Mouse (Mus musculus): ENCODE results near the gene Smpdl3b. TPM values are rescaled to one million over a fixed set of nuclear protein-coding genes. Genes with fewer than 3 reads are reported as not detected.

Gene Smpdl3b
- polyA plus RNA-seq, 1 experiment from 2014 or later: 9.0 TPM

- H3K4me2 ChIP-seq (ENCODE audit: low read length): no peak overlapping the region
- TF ChIP-seq CTCF (IDR thresholded peaks at IDR 0.05; ENCODE audit: low read depth): no peak
- H3K4me3 ChIP-seq (replicated peaks; ENCODE audit: low read depth, low read length): no peak overlapping the region
- no peak overlapping the region for H3K27ac ChIP-seq
- peaks cover 49% of the 10 kb centered on the region for H3K36me3 ChIP-seq (ENCODE audit: insufficient read depth, low read length)
- H3K4me1 ChIP-seq (replicated peaks; ENCODE audit: insufficient read depth, low read length): no peaks in the 10 kb centered on the region
- no peak for DNase-seq (ENCODE audit: low spot score)
- no peaks in the 10 kb centered on the region for H3K27me3 ChIP-seq (ENCODE audit: insufficient read depth, low read length)
- no peaks in the 10 kb centered on the region for H3K9me3 ChIP-seq (replicated peaks; ENCODE audit: low read length)
- H3K9ac ChIP-seq (ENCODE audit: low read depth, low read length): no peak overlapping the region
- 94% methylated on average over 3 of the region's 3 CpGs for WGBS
- no peak for ATAC-seq (replicated peaks; ENCODE audit: low FRiP score, low read depth)
Measured at GRCm38 (mm10) chr4:132693366-132693765, 63.7 kb downstream of the Smpdl3b start.

GRCm38 (mm10) chr4:132689634-132690033 lies 67.4 kb downstream of the Smpdl3b start:
- H3K4me1 ChIP-seq (replicated peaks; ENCODE audit: insufficient read depth, low read length): no peaks in the 10 kb centered on the region
- no peak overlapping the region for H3K27ac ChIP-seq
- no peak for DNase-seq (ENCODE audit: low spot score)
- H3K9me3 ChIP-seq (replicated peaks; ENCODE audit: low read length): no peaks in the 10 kb centered on the region
- H3K9ac ChIP-seq (ENCODE audit: low read depth, low read length): no peak overlapping the region
- no peak for TF ChIP-seq CTCF (IDR thresholded peaks at IDR 0.05; ENCODE audit: low read depth)
- 91% methylated on average over 2 of the region's 2 CpGs for WGBS
- no peaks in the 10 kb centered on the region for H3K27me3 ChIP-seq (ENCODE audit: insufficient read depth, low read length)
- H3K36me3 ChIP-seq (ENCODE audit: insufficient read depth, low read length): peaks cover 42% of the 10 kb centered on the region
- H3K4me2 ChIP-seq (ENCODE audit: low read length): no peak overlapping the region
- H3K4me3 ChIP-seq (replicated peaks; ENCODE audit: low read depth, low read length): no peak overlapping the region
- no peak for ATAC-seq (replicated peaks; ENCODE audit: low FRiP score, low read depth)

Other genes with a start within 250 kb of the Smpdl3b start
- gene Sesn2, start 246.8 kb downstream of the Smpdl3b start, polyA plus RNA-seq (2015; fragmentation: Nextera tagmentation; extraction: Ambion mirVana): 18.1 and 20.1 TPM in 2 replicates
- gene Atpif1, start 223.6 kb downstream of the Smpdl3b start, polyA plus RNA-seq (2015; fragmentation: Nextera tagmentation; extraction: Ambion mirVana): 1,652 and 1,801 TPM in 2 replicates
- 162 and 170 TPM in 2 replicates for gene Dnajc8, start 221.7 kb downstream of the Smpdl3b start, polyA plus RNA-seq (2015; fragmentation: Nextera tagmentation; extraction: Ambion mirVana)
- 0.64 and 0.75 TPM in 2 replicates for gene Ptafr, start 193.2 kb downstream of the Smpdl3b start, polyA plus RNA-seq (2015; fragmentation: Nextera tagmentation; extraction: Ambion mirVana)
- gene Eya3, start 118.3 kb downstream of the Smpdl3b start, polyA plus RNA-seq (2015; fragmentation: Nextera tagmentation; extraction: Ambion mirVana): 12.8 and 15.2 TPM in 2 replicates
- gene Xkr8, start 24.7 kb downstream of the Smpdl3b start, polyA plus RNA-seq (2015; fragmentation: Nextera tagmentation; extraction: Ambion mirVana): 4.2 and 4.4 TPM in 2 replicates
- gene Rpa2, start 11.1 kb upstream of the Smpdl3b start, polyA plus RNA-seq (2015; fragmentation: Nextera tagmentation; extraction: Ambion mirVana): 60.0 and 65.7 TPM in 2 replicates
- 1.0 TPM in 2 replicates for gene Themis2, start 39.1 kb upstream of the Smpdl3b start, polyA plus RNA-seq (2015; fragmentation: Nextera tagmentation; extraction: Ambion mirVana)
- gene Ppp1r8, start 85.9 kb upstream of the Smpdl3b start, polyA plus RNA-seq (2015; fragmentation: Nextera tagmentation; extraction: Ambion mirVana): 37.5 and 37.8 TPM in 2 replicates
- gene Stx12, start 127.3 kb upstream of the Smpdl3b start, polyA plus RNA-seq (2015; fragmentation: Nextera tagmentation; extraction: Ambion mirVana): 59.5 and 60.7 TPM in 2 replicates
- 44.8 and 47.1 TPM in 2 replicates for gene Fam76a, start 165.3 kb upstream of the Smpdl3b start, polyA plus RNA-seq (2015; fragmentation: Nextera tagmentation; extraction: Ambion mirVana)
- 0.47 and 0.51 TPM in 2 replicates for gene Fgr, start 216.8 kb upstream of the Smpdl3b start, polyA plus RNA-seq (2015; fragmentation: Nextera tagmentation; extraction: Ambion mirVana)